Mouse (Mus musculus) stomach, embryonic 14.5 days (tissue): ENCODE results near the gene Ddx19b. TPM values are rescaled to one million over a fixed set of nuclear protein-coding genes. Genes with fewer than 3 reads are reported as not detected.
A peak's percentile ranks its signal among the peaks of the same experiment; 100 is the strongest.
"Not testable (repeated sequence)": the region's sequence is repeated elsewhere in the genome, so short reads cannot be mapped to it uniquely, and the experiment has no call there.

Experiments
- ATAC-seq: fragments of 200-750 bp; cut with Nextera tagmentation; 2 replicates; pipeline ENCODE4 v1.8.0; 2017; ENCODE audit warnings: low read depth, moderate TSS enrichment; ENCODE audit not compliant: insufficient number of reproducible peaks, insufficient read depth, low FRiP score
- H3K27ac ChIP-seq: fragments of 300-500 bp; sonication (generic); 2 replicates; pipeline ENCODE4 v1.5.1; 2014; ENCODE audit warnings: mild to moderate bottlenecking, low read length, moderate library complexity, mixed read lengths
- H3K27me3 ChIP-seq: fragments of 300-500 bp; sonication (generic); 2 replicates; pipeline ENCODE4 v1.6.1; 2014; ENCODE audit warnings: low read length, control low read depth, mixed read lengths; ENCODE audit not compliant: control insufficient read depth, insufficient read depth
- H3K36me3 ChIP-seq: fragments of 300-500 bp; sonication (generic); 2 replicates; pipeline ENCODE4 v1.6.1; 2014; ENCODE audit warnings: mild to moderate bottlenecking, control low read depth, low read length, moderate library complexity, mixed read lengths; ENCODE audit not compliant: control insufficient read depth, insufficient read depth
- H3K4me1 ChIP-seq: fragments of 300-500 bp; sonication (generic); 2 replicates; pipeline ENCODE4 v1.6.1; 2014; ENCODE audit warnings: low read length, control low read depth, mixed read lengths; ENCODE audit not compliant: control insufficient read depth, insufficient read depth
- H3K4me2 ChIP-seq: fragments of 300-500 bp; sonication (generic); replicated peaks from 2 replicates; pipeline ENCODE4 v1.6.1; 2014; ENCODE audit warnings: low read depth, low read length, control low read depth
- H3K4me3 ChIP-seq: fragments of 300-500 bp; sonication (generic); 2 replicates; pipeline ENCODE4 v1.5.1; 2014; ENCODE audit warnings: low read depth, low read length, control low read depth
- H3K9ac ChIP-seq: fragments of 300-500 bp; sonication (generic); replicated peaks from 2 replicates; pipeline ENCODE4 v1.6.1; 2014; ENCODE audit warnings: low read depth, mild to moderate bottlenecking, control low read depth, low read length, moderate library complexity, mixed read lengths
- H3K9me3 ChIP-seq: fragments of 300-500 bp; sonication (generic); 2 replicates; pipeline ENCODE4 v1.6.1; 2016; ENCODE audit warnings: low read depth, low read length, control low read depth; ENCODE audit not compliant: control insufficient read depth
- WGBS: fragments of 180-500 bp; shearing (Covaris S2); extraction: QIAGEN DNeasy Blood & Tissue Kit; methylation state at CpG from one replicate; pipeline ENCODE4 v1.1.7; 2014; 5-methylcytosine and 5-hydroxymethylcytosine counted together
- polyA plus RNA-seq: library from polyadenylated mRNA; unstranded; fragments of >200 nt; fragmentation: Nextera tagmentation; extraction: Ambion mirVana; gene quantifications from 2 replicates; pipeline ENCODE4 v1.2.1, GENCODE M21; 2014

The Ddx19b gene
- polyA plus RNA-seq, 1 experiment from 2014 or later: 7.7 TPM

DNA sequence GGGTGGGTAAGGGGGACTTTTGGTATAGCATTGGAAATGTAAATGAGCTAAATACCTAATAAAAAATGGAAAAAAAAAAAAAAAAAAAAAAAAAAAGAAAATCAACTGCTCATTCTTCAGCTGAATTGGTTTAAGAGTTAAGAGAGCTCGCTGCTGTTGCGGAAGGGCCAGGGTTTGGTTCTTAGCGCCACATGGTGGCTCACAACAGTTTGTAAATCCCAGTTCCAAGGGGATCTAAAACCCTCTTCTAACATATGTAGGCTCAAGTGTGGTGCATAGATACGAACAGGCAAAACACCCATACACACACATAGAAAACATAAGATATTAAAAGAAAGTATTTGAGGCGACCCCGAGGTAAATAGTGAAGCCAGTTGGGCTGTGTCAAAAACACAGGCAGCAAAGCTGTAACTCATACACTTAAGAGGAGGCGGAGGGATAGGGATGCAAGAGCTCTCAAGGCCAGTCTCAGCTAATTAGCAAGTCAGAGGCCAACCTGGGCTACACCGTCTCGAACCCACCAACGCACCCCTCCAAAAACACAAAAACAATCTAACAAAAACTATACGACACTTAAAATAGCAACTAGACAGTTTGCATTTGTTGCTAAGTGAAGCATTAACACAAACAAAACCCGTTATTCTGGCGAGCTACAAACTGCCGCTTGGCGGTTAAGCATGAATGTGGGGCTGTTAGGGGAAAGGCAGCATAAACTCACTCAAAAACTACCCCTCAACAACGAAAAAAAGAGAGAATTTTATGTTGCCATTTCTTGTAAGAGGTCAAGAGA lies 34.7 kb downstream of the Ddx19b start:
- no peaks in the 10 kb centered on the region for H3K27me3 ChIP-seq
- peak overlapping the region; percentile 90 for H3K4me3 ChIP-seq
- no peak for ATAC-seq
- peak overlapping the region; percentile 78; the same call in 1 of the 2 replicates for H3K27ac ChIP-seq
- 0 out of 2 replicates have a peak, but pooled peaks cover 4% of the 10 kb centered on the region for H3K4me1 ChIP-seq
- H3K36me3 ChIP-seq: peaks cover 13% of the 10 kb centered on the region
- peak overlapping the region; percentile 78 for H3K4me2 ChIP-seq
- peak overlapping the region; percentile 75 for H3K9ac ChIP-seq
- WGBS: 33% methylated on average over 16 of the region's 16 CpGs
- H3K9me3 ChIP-seq: no peaks in the 10 kb centered on the region

DNA sequence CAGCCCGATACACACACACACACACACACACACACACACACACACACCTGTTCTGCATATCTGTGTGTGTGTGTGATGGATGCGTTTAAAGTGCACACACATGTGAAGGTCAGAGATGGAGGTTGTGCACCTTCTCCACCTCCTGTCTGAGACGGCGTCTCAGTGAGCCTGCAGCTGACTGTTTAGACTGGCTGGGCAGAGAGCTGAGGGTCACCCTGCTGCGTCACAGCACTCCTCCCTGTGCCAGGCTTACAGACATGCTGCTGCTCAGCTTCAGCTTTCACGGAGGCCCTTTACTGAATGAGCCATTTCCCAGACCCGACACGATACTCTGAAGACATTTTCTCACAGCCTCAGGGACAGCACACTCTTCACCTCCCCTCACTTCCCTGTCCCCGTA lies 41.5 kb downstream of the Ddx19b start:
- H3K4me3 ChIP-seq: no peak overlapping the region
- H3K4me1 ChIP-seq: no peaks in the 10 kb centered on the region
- H3K9ac ChIP-seq: no peak overlapping the region
- H3K36me3 ChIP-seq: peaks cover 64% of the 10 kb centered on the region
- 93% methylated on average over 9 of the region's 9 CpGs for WGBS
- no peaks in the 10 kb centered on the region for H3K27me3 ChIP-seq
- H3K4me2 ChIP-seq: no peak overlapping the region
- no peak for ATAC-seq
- no peak overlapping the region for H3K27ac ChIP-seq
- no peaks in the 10 kb centered on the region for H3K9me3 ChIP-seq

DNA sequence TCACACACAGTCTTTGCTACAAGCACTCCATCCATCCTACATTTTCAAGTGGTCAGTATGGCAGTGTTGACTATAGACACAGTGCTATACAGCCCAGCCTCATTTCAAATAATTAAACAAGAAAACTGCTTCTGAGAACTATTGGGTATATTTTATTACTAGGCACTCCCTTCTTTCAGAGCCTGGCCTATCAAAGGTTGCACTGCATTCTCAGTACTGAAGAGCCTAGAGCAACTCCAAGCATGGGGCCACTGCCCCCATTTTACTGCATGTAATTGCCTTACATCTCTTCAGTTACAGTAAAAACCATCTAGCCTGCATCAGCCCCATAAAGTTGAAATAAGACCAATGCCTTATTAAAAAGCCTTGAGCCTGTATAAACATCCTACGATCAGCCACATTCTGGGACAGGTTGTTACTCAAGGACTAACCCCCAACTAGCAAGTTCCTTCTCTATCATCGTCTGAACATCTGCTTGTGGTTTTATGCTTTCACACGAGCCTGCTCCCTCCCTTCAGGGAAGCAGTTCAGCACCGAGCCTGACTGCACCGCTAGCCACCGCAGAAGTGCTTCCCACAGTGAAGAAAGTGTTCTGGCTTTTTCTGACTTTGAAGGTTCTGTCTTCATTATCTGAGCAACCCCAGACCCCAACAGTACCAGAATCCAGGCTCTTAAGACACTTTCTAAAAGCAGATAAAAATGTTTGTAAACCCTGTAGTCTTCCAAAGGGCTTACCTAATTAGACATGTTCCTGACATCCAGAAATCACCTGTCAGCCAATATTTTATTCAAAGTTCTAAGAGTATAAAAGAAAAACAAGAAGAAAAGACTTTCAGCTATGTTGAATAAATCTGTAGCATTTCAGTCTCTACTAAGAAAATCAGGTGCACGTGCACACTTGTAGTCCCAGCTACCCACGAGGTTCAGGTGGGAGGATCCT lies 43.5 kb downstream of the Ddx19b start:
- Histone ChIP-seq H3K27me3 (no peaks in the 10 kb centered on the region), H3K9ac (no peak overlapping the region), H3K4me3 (no peak overlapping the region), H3K27ac (no peak overlapping the region), H3K36me3 (peaks cover 75% of the 10 kb centered on the region), H3K4me2 (no peak overlapping the region), H3K9me3 (no peaks in the 10 kb centered on the region), H3K4me1 (no peaks in the 10 kb centered on the region)
- WGBS: 83% methylated on average over 8 of the region's 8 CpGs
- ATAC-seq: no peak

DNA sequence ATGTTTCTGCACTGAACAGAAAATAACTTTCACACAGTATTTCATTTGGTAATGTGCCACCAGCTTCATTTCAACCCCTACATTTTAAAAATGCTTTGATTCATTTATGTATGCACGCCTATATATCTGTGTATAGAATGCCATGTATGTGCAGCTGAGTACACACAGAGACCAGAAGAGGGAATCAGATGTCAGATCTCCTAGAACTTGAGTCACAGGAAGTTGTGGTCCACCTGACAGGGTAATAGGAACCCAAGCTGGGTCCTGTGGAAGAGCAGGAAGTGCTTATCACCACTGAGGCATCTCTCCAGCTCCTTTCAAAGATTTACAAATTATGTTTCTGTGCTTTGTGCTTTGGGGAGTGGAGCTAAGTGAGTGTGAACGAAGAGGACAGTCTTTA lies 50.2 kb downstream of the Ddx19b start:
- Histone ChIP-seq H3K4me2 (no peak overlapping the region), H3K27ac (no peak overlapping the region), H3K9ac (no peak overlapping the region), H3K4me3 (no peak overlapping the region), H3K27me3 (no peaks in the 10 kb centered on the region), H3K36me3 (peaks cover 55% of the 10 kb centered on the region), H3K4me1 (no peaks in the 10 kb centered on the region), H3K9me3 (no peaks in the 10 kb centered on the region)
- no peak for ATAC-seq
- 82% methylated on average over 2 of the region's 2 CpGs for WGBS

DNA sequence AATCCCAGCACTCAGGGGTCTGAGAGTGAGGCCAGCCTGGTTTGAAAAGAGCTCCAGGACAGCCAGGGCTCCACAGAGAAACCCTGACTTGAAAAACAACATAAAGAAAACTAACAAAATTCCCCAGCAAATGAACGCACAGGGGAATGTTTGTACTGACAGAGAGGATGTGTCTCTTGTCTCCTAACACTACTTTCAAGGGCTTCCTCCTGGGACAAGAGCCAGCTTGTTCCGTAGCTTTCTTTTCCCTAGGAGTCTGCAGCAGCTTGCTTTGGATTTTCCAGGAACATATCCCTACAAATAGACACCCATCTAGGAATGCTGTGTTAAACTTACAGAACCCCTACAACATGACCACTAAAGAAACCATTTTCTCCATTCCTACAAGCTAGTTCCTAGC lies 53.6 kb downstream of the Ddx19b start:
- not testable (repeated sequence) for H3K27ac ChIP-seq, H3K4me1 ChIP-seq, H3K9me3 ChIP-seq, H3K9ac ChIP-seq, H3K4me2 ChIP-seq, H3K4me3 ChIP-seq, H3K27me3 ChIP-seq, ATAC-seq
- peaks cover 44% of the 10 kb centered on the region for H3K36me3 ChIP-seq
- 90% methylated on average over 2 of the region's 2 CpGs for WGBS

DNA sequence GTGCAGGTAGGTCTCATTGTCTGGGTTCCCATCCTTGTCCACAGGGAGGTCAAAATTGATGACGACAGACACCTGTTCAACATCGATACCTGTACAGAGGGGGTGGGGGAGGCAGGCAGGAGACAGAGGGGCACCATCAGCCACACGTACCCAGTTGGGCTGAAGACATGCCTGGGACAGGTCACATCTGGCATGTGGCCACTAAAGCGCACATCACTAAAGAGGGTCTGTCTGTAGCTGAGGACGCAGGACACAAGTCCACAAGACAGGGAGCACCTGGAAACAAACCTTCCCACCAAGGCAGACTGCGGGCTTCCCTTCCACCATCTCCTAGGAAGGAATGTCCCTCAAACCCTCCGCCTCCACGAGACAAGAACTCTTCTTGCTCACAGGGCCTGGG lies 55.0 kb downstream of the Ddx19b start:
- H3K4me1 ChIP-seq, ATAC-seq, H3K9me3 ChIP-seq, H3K27ac ChIP-seq, H3K9ac ChIP-seq, H3K27me3 ChIP-seq, H3K4me3 ChIP-seq, H3K4me2 ChIP-seq: not testable (repeated sequence)
- H3K36me3 ChIP-seq: peaks cover 39% of the 10 kb centered on the region
- WGBS: 91% methylated on average over 8 of the region's 8 CpGs

DNA sequence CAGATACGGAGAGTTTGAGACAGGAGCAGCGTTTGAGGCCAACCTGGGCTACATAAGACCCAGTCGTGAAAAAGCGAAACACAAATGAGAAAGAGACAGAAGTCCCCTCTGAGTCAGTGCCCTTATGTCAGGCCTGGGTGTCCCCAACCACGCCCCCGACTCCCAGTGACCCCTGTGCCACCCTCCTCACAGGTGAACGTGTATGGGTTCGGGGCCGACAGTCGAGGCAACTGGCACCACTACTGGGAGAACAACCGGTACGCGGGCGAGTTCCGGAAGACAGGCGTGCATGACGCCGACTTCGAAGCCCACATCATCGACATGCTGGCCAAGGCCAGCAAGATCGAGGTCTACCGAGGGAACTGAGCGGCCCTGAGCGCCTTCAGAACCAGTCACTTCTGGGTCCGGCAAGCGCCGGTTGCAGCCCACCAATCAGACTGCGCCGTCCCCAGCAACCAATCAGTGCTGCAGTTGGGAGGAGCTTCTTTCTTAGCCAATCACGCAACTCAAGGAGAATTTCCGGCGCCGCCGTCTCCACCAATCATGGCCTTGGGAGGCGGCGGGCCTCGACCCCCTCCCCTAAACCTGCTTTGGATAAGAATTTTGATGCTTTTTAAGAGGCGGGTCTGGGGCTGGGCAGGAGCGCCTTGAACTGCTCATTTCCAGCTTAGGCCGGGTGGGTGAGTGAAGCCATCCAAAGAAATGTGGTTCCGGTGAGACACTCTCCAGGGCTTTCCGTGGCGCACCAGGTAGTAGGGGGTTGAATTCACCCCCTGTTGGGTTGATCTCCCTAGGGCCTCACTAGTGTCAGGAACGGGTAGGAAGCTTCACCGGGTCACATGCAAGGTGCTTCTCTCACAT lies 61.4 kb downstream of the Ddx19b start:
- ATAC-seq: peak; percentile 94
- 12% methylated on average over 45 of the region's 45 CpGs for WGBS
- H3K9ac ChIP-seq: peak overlapping the region; percentile 33; the same call in 1 of the 2 replicates
- H3K27ac ChIP-seq: no peak overlapping the region
- peak overlapping the region; percentile 36 for H3K4me3 ChIP-seq
- no peaks in the 10 kb centered on the region for H3K9me3 ChIP-seq
- peaks cover 15% of the 10 kb centered on the region for H3K36me3 ChIP-seq
- H3K4me1 ChIP-seq: 0 out of 2 replicates have a peak, but pooled peaks cover 7% of the 10 kb centered on the region
- H3K4me2 ChIP-seq: peak overlapping the region; percentile 69
- no peaks in the 10 kb centered on the region for H3K27me3 ChIP-seq

DNA sequence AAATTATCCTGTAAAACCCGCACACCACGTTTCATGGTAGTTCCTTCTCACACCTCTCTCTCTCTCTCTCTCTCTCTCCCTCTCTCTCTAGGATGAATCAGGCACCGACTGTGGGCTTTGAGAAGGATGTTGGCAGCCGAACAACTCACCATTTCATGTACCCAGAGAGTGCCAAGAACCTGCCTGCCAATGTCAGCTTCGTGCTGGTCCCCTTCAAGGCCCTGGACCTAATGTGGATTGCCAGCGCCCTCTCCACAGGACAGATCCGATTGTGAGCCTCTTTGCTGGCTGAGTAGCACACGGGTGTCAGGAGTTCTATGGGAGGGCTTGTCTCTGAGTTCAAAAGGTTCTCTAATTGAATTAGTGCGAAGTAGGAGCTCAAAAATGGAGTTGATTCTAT lies 64.2 kb downstream of the Ddx19b start:
- WGBS: 84% methylated on average over 9 of the region's 9 CpGs
- H3K36me3 ChIP-seq: peaks cover 11% of the 10 kb centered on the region

More for the DNA sequence above, 64.2 kb downstream of the Ddx19b start:
- Histone ChIP-seq H3K27ac (no peak overlapping the region), H3K9me3 (no peaks in the 10 kb centered on the region), H3K4me3 (no peak overlapping the region), H3K4me1 (0 out of 2 replicates have a peak, but pooled peaks cover 7% of the 10 kb centered on the region), H3K27me3 (no peaks in the 10 kb centered on the region), H3K9ac (no peak overlapping the region), H3K4me2 (no peak overlapping the region)
- ATAC-seq: no peak
